Mouse (Mus musculus) midbrain, embryonic 16.5 days (tissue): ENCODE measurements around the gene Onecut1. TPM values are rescaled to one million over a fixed set of nuclear protein-coding genes. Genes with fewer than 3 reads are reported as not detected.
A peak's percentile ranks its signal among the peaks of the same experiment; 100 is the strongest.

Experiments
- ATAC-seq: fragments of 200-750 bp; cut with Nextera tagmentation; 2 replicates; pipeline ENCODE4 v1.8.0; 2017; ENCODE audit warnings: moderate TSS enrichment
- H3K27ac ChIP-seq: fragments of 300-500 bp; sonication (generic); 2 replicates; pipeline ENCODE4 v1.5.1; 2014; ENCODE audit warnings: mild to moderate bottlenecking, low read length, mixed read lengths
- H3K27me3 ChIP-seq: fragments of 300-500 bp; sonication (generic); 2 replicates; pipeline ENCODE4 v1.6.1; 2014; ENCODE audit warnings: low read depth, low read length, mixed read lengths; ENCODE audit not compliant: control insufficient read depth, insufficient read depth
- H3K36me3 ChIP-seq: fragments of 300-500 bp; sonication (generic); 2 replicates; pipeline ENCODE4 v1.6.1; 2014; ENCODE audit warnings: mild to moderate bottlenecking, low read length, moderate library complexity, mixed read lengths; ENCODE audit not compliant: control insufficient read depth, insufficient read depth
- H3K4me1 ChIP-seq: fragments of 300-500 bp; sonication (generic); 2 replicates; pipeline ENCODE4 v1.6.1; 2014; ENCODE audit warnings: mild to moderate bottlenecking, low read length, mixed read lengths; ENCODE audit not compliant: control insufficient read depth, insufficient read depth
- H3K4me2 ChIP-seq: fragments of 300-500 bp; sonication (generic); 2 replicates; pipeline ENCODE4 v1.6.1; 2014; ENCODE audit warnings: mild to moderate bottlenecking, low read length, mixed read lengths
- H3K4me3 ChIP-seq: fragments of 300-500 bp; sonication (generic); 2 replicates; pipeline ENCODE4 v1.5.1; 2014; ENCODE audit warnings: low read depth, mild to moderate bottlenecking, low read length, moderate library complexity, mixed read lengths
- H3K9ac ChIP-seq: fragments of 300-500 bp; sonication (generic); 2 replicates; pipeline ENCODE4 v1.6.1; 2014; ENCODE audit warnings: low read depth, low read length, mixed read lengths
- H3K9me3 ChIP-seq: fragments of 300-500 bp; sonication (generic); replicated peaks from 2 replicates; pipeline ENCODE4 v1.6.1; 2014; ENCODE audit warnings: mild to moderate bottlenecking, low read length, mixed read lengths; ENCODE audit not compliant: control insufficient read depth, poor library complexity, severe bottlenecking
- WGBS: fragments of 180-500 bp; shearing (Covaris S2); extraction: QIAGEN DNeasy Blood & Tissue Kit; methylation state at CpG from one replicate; pipeline ENCODE4 v1.1.7; 2014; 5-methylcytosine and 5-hydroxymethylcytosine counted together
- polyA plus RNA-seq: library from polyadenylated mRNA; unstranded; fragments of >200 nt; fragmentation: Nextera tagmentation; extraction: Ambion mirVana; gene quantifications from 2 replicates; pipeline ENCODE4 v1.2.1, GENCODE M21; 2015

Gene Onecut1
- polyA plus RNA-seq, 1 experiment from 2014 or later: 5.8 TPM

DNA sequence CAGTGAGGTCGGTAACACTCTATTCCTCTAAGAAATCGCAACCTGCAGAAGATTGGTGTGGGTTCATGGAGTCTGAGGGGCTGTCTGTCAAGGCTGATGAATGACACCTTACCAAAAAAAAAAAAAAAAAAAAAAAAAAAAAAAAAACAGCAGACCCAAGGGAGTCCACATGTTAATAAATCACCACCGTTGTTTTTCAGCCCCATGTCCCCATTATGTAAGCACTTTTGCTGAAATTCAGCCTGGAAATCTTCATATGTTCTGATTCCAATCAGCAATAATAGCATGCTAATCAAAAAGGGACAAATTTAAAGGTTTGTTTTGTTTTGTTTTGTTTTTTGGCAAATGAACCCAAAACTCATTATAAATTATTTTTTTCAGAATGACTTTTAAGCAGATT, 53.9 kb downstream of the Onecut1 start:
- no peak overlapping the region for H3K4me2 ChIP-seq
- H3K27ac ChIP-seq: no peak overlapping the region
- WGBS: 85% methylated on average over 3 of the region's 3 CpGs
- no peak overlapping the region for H3K4me3 ChIP-seq
- H3K9me3 ChIP-seq: peaks cover 8% of the 10 kb centered on the region; the same call in 1 of the 2 replicates
- H3K4me1 ChIP-seq: no peaks in the 10 kb centered on the region
- no peaks in the 10 kb centered on the region for H3K36me3 ChIP-seq
- H3K9ac ChIP-seq: no peak overlapping the region
- no peaks in the 10 kb centered on the region for H3K27me3 ChIP-seq
- no peak for ATAC-seq

- Histone ChIP-seq H3K36me3 (no peaks in the 10 kb centered on the region), H3K4me1 (peaks cover 7% of the 10 kb centered on the region; the same call in 1 of the 2 replicates), H3K9ac (no peak overlapping the region), H3K27me3 (no peaks in the 10 kb centered on the region), H3K4me2 (no peak overlapping the region), H3K9me3 (peaks cover 8% of the 10 kb centered on the region; the same call in 1 of the 2 replicates), H3K4me3 (no peak overlapping the region), H3K27ac (no peak overlapping the region)
- 93% methylated on average over 12 of the region's 12 CpGs for WGBS
- no peak for ATAC-seq
Observed at GRCm38 (mm10) chr9:74920450-74920849, 58.7 kb downstream of the Onecut1 start.

DNA sequence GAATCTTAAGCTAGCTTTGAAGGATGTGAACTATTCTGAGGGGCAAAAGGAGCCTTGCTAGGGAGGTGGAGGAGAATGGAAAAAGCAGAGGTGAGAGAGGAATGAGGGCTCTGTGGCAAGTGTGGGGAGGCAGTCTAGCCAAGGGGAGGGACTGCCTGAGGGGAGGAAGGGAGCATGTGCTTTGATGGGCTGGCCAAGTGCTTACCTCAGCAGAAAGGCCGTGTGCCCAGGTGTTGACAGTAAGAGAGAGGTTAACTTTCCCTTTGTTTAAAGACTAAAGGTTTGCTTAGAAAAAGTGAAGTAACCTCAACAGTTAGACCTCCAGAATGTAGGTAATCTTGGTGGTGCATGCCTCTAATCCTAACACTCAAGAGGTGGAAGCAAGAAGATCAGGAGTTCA, 59.7 kb downstream of the Onecut1 start:
- Histone ChIP-seq H3K27ac (no peak overlapping the region), H3K9ac (no peak overlapping the region), H3K4me1 (peaks cover 11% of the 10 kb centered on the region; the same call in 1 of the 2 replicates), H3K4me3 (no peak overlapping the region), H3K27me3 (no peaks in the 10 kb centered on the region), H3K36me3 (no peaks in the 10 kb centered on the region), H3K4me2 (no peak overlapping the region), H3K9me3 (peaks cover 8% of the 10 kb centered on the region; the same call in 1 of the 2 replicates)
- ATAC-seq: no peak
- WGBS: 79% methylated on average over 1 of the region's 1 CpGs

- 76% methylated on average over 3 of the region's 3 CpGs for WGBS
- Histone ChIP-seq H3K27ac (no peak overlapping the region), H3K36me3 (no peaks in the 10 kb centered on the region), H3K4me3 (no peak overlapping the region), H3K9me3 (peaks cover under 1% of the 10 kb centered on the region; the same call in 1 of the 2 replicates), H3K4me2 (no peak overlapping the region), H3K9ac (no peak overlapping the region), H3K27me3 (no peaks in the 10 kb centered on the region), H3K4me1 (peaks cover 11% of the 10 kb centered on the region; the same call in 1 of the 2 replicates)
- no peak for ATAC-seq
Observed at GRCm38 (mm10) chr9:74922884-74923283, 61.2 kb downstream of the Onecut1 start.

- WGBS: 81% methylated on average over 6 of the region's 6 CpGs
- ATAC-seq: no peak
- Histone ChIP-seq H3K36me3 (no peaks in the 10 kb centered on the region), H3K9ac (no peak overlapping the region), H3K27ac (no peak overlapping the region), H3K4me2 (no peak overlapping the region), H3K9me3 (no peaks in the 10 kb centered on the region), H3K4me3 (no peak overlapping the region), H3K27me3 (no peaks in the 10 kb centered on the region), H3K4me1 (peaks cover 11% of the 10 kb centered on the region; the same call in 1 of the 2 replicates)
Observed at GRCm38 (mm10) chr9:74923291-74923977, 61.7 kb downstream of the Onecut1 start.

- peak; percentile 28; the same call in 1 of the 2 replicates for ATAC-seq
- 7% methylated on average over 10 of the region's 10 CpGs for WGBS
- Histone ChIP-seq H3K9me3 (no peaks in the 10 kb centered on the region), H3K4me2 (no peak overlapping the region), H3K9ac (no peak overlapping the region), H3K4me3 (no peak overlapping the region), H3K27ac (peak overlapping the region; percentile 63), H3K36me3 (no peaks in the 10 kb centered on the region), H3K4me1 (peaks cover 11% of the 10 kb centered on the region; the same call in 1 of the 2 replicates), H3K27me3 (no peaks in the 10 kb centered on the region)
Observed at GRCm38 (mm10) chr9:74925220-74925769, 63.6 kb downstream of the Onecut1 start.

DNA sequence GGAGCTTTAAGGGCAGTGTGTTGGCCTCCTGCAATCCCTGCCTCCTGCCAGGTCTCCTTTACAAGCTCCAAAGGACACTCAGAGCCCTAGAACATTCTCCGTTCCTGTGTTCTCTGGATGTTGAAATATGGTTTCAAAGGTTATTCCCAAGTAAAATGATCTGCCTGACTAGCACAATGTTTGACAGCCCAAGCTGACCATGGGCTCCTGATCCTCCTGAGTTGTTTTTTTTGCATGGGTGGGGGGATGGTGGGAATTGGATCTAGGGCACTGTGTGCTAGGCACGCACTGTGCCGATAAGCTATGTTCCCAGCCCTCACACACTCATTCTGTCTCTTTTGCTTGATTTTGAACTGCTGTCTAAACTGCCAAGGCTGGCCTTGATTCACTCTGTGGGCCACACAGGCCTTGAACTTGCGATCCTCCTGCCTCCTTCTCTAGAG, 68.3 kb downstream of the Onecut1 start:
- no peak overlapping the region for H3K4me2 ChIP-seq
- no peak for ATAC-seq
- no peak overlapping the region for H3K27ac ChIP-seq
- no peaks in the 10 kb centered on the region for H3K27me3 ChIP-seq
- no peak overlapping the region for H3K4me3 ChIP-seq
- H3K9me3 ChIP-seq: no peaks in the 10 kb centered on the region
- H3K36me3 ChIP-seq: no peaks in the 10 kb centered on the region
- WGBS: 94% methylated on average over 4 of the region's 4 CpGs
- peaks cover 9% of the 10 kb centered on the region; the same call in 1 of the 2 replicates for H3K4me1 ChIP-seq
- no peak overlapping the region for H3K9ac ChIP-seq

DNA sequence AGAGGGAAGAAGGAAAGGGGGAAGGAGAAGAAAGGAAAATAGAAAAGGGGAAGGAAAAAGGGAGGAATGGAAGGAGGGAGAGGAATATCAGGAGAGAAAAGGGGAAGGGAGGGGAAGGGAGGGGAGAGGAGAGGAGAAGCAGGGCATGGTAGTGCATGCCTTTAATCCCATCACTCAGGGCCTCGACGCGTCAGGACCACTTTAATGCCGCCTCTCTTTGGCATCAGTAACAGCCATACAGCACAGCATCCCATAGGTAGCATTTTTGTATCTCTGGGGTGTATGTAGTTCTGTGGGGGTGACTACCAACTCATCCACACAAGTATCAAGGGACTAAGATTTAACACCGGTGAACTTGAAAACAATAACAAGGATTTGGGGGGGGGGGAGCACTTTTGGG, 68.9 kb downstream of the Onecut1 start:
- no peak overlapping the region for H3K4me3 ChIP-seq
- H3K27me3 ChIP-seq: no peaks in the 10 kb centered on the region
- no peaks in the 10 kb centered on the region for H3K9me3 ChIP-seq
- H3K9ac ChIP-seq: no peak overlapping the region
- WGBS: 58% methylated on average over 5 of the region's 5 CpGs
- H3K27ac ChIP-seq: no peak overlapping the region
- H3K4me1 ChIP-seq: peaks cover 2% of the 10 kb centered on the region; the same call in 1 of the 2 replicates
- no peak overlapping the region for H3K4me2 ChIP-seq
- H3K36me3 ChIP-seq: no peaks in the 10 kb centered on the region
- ATAC-seq: no peak

GRCm38 (mm10) chr9:74935289-74935688, 73.6 kb downstream of the Onecut1 start:
- H3K36me3 ChIP-seq: no peaks in the 10 kb centered on the region
- no peak overlapping the region for H3K9ac ChIP-seq
- no peaks in the 10 kb centered on the region for H3K27me3 ChIP-seq
- ATAC-seq: no peak
- no peak overlapping the region for H3K4me3 ChIP-seq
- H3K27ac ChIP-seq: no peak overlapping the region
- no peak overlapping the region for H3K4me2 ChIP-seq
- H3K9me3 ChIP-seq: no peaks in the 10 kb centered on the region
- WGBS: 88% methylated on average over 3 of the region's 3 CpGs
- H3K4me1 ChIP-seq: no peaks in the 10 kb centered on the region
